Mouse (Mus musculus): Measurements from ENCODE around the gene 1600002K03Rik. TPM values are rescaled to one million over a fixed set of nuclear protein-coding genes. Genes with fewer than 3 reads are reported as not detected.
"Not testable (repeated sequence)": the region's sequence is repeated elsewhere in the genome, so short reads cannot be mapped to it uniquely, and the experiment has no call there.

The 1600002K03Rik gene
- polyA plus RNA-seq, 1 experiment = 13.1 TPM

DNA sequence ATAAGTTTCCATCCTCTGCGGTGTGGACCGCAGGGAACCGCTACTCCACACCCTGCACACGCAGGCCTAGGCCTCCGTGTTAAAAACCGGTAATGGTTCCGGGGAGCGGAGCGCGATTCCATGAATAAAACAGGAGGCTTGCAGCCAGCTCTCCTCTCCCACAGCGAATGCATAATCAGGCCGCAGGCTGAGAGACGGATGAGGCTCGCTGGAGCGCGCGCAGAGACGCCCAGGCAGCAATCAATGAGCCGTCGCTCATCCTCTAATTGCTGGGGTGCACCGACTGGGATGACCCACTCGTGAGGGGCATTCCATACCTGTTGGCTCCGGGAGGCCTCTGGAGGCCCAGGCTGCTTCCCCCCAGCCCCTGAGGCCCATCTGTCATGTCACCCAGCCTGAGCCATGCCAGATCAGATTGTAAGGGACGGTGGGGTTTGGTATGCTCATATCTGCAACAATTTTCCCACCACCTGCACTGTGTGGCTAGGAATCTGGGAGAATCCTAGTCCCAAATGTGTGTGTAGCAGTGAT is 36.2 kb downstream of the 1600002K03Rik start:
- TF ChIP-seq POLR2A (IDR thresholded peaks at IDR 0.05; ENCODE audit: extremely low read depth, insufficient read depth, low read length) (0 out of 2 replicates have a peak, but pooled peaks have one; percentile 29), CTCF (IDR thresholded peaks at IDR 0.05; ENCODE audit: extremely low read depth, insufficient read depth, low read length) (no peak)
- H3K4me1 ChIP-seq (ENCODE audit: control insufficient read depth, insufficient read depth, low read length) = 0 out of 2 replicates have a peak, but pooled peaks cover 1% of the 10 kb centered on the region
- H3K4me3 ChIP-seq (ENCODE audit: insufficient read depth, low read length) = no peak overlapping the region
- H3K27ac ChIP-seq (ENCODE audit: insufficient read depth, low read length) = 0 out of 2 replicates have a peak overlapping the region, but pooled peaks have one; percentile 9

DNA sequence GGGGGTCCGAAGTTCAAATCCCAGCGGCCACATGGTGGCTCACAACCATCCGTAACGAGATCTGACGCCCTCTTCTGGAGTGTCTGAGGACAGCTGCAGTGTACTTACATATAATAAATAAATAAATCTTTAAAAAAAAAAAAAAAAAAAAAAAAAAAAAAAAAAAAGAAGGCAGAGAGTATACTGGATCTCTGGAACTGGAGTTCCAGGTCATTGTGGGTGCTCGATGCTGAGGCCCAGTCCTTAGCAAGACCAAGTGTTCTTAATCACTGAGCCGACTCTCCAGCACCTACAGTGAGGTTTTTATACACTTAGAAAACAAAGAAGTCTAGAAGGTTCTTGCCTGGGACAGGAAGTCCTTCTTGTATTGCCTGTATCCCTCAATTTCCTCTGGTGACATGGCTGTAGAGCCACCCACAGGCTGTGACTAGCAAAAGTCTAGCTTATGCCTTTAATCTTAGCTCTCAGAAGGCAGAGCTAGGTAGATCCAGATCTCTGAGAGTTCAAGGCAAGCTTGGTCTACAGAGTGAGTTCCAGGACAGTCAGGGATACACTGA is 38.9 kb downstream of the 1600002K03Rik start:
- not testable (repeated sequence) for H3K4me3 ChIP-seq (ENCODE audit: insufficient read depth, low read length); H3K4me1 ChIP-seq (ENCODE audit: control insufficient read depth, insufficient read depth, low read length); H3K27ac ChIP-seq (ENCODE audit: insufficient read depth, low read length)

DNA sequence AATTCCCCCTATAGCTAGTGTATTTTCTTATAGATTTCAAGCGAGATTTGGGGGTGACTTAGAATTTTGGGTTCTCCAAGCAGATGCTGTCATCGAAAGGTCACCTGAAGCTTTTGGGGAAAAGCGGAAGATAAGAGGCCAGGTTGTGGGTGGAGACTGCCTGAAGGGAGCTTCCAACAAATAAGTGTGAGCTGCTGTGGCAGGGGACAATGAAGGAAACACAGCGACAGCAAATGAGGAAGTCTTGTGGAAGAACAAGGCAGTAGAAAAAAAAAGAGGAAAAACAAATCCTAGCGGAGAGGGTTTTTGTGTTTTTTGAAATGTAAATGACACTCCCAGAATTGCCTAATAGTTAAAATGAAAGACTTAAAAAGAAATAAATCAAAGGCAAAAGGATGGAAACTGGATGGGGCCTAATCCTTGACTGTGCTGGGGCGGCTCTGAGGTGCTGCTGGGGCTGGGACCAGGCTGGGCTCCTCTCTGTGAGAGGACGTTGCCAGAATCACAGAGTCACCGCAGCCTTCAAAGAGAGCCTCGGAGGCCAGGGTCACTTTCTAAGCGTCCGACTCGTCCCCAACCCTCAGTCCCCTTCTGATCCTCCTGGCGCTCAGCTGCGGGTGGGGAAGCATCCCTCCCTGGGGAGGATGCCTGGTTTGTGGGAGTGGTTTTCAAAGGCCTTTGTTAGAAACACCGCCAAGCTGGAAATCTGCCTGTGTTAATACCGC is 42.5 kb downstream of the 1600002K03Rik start:
- no peak for TF ChIP-seq POLR2A (IDR thresholded peaks at IDR 0.05; ENCODE audit: extremely low read depth, insufficient read depth, low read length)
- no peak for TF ChIP-seq CTCF (IDR thresholded peaks at IDR 0.05; ENCODE audit: extremely low read depth, insufficient read depth, low read length)
- no peaks in the 10 kb centered on the region for H3K4me1 ChIP-seq (ENCODE audit: control insufficient read depth, insufficient read depth, low read length)
- no peak overlapping the region for H3K4me3 ChIP-seq (ENCODE audit: insufficient read depth, low read length)
- no peak overlapping the region for H3K27ac ChIP-seq (ENCODE audit: insufficient read depth, low read length)

DNA sequence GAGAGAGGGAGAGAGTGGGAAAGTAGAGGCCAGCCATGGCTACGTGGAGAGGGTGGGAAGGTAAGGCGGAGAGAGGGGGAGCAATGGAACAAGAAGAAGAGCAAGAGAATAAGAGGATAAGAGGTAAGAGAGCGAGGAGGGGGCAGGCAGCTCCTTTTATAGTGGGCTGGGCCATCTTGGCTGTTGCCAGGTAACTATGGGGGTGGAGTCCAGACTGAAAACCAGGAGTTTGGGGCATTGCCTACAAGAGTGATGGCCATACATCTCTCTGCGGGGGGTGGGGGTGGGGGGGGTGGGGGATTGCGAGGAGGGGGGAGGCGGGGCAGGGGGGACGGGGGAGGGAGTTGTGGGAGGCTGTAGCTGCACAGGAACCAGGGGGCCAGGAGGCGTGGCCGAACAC is 47.9 kb downstream of the 1600002K03Rik start:
- Histone ChIP-seq H3K27ac (ENCODE audit: insufficient read depth, low read length) (no peak overlapping the region), H3K4me3 (ENCODE audit: insufficient read depth, low read length) (no peak overlapping the region), H3K4me1 (ENCODE audit: control insufficient read depth, insufficient read depth, low read length) (no peaks in the 10 kb centered on the region)
- TF ChIP-seq CTCF (IDR thresholded peaks at IDR 0.05; ENCODE audit: extremely low read depth, insufficient read depth, low read length) (no peak), POLR2A (IDR thresholded peaks at IDR 0.05; ENCODE audit: extremely low read depth, insufficient read depth, low read length) (no peak)

DNA sequence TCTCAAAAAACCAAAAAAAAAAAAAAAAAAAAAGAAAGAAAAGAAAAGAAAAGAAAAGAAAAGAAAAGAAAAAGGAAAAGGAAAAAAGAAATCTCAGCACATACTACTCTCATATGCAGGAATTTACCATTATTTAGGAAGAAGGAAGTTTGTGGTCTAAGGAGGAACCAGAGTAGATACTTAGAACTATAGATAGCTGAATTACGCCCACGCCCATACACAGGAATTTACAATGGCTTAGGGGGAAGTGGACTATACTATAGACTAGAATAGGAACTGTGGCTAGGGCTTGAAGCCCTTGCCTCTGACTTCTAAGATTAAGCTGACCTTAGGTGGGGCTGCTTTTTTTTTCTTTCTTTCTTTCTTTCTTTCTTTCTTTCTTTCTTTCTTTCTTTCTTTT is 50.4 kb downstream of the 1600002K03Rik start:
- H3K27ac ChIP-seq (ENCODE audit: insufficient read depth, low read length); H3K4me3 ChIP-seq (ENCODE audit: insufficient read depth, low read length); H3K4me1 ChIP-seq (ENCODE audit: control insufficient read depth, insufficient read depth, low read length): not testable (repeated sequence)

Other genes with a start within 250 kb of the 1600002K03Rik start
- gene Arid3a, start 245.9 kb upstream of the 1600002K03Rik start, polyA plus RNA-seq (2012; rRNA removed) = 3.1 and 3.2 TPM in 2 replicates
- gene Wdr18, start 212.8 kb upstream of the 1600002K03Rik start, polyA plus RNA-seq (2012; rRNA removed) = 60.9 and 63.2 TPM in 2 replicates
- gene Grin3b, start 202.2 kb upstream of the 1600002K03Rik start, polyA plus RNA-seq (2012; rRNA removed) = 0.21 and 0.40 TPM in 2 replicates
- gene Tmem259, start 188.6 kb upstream of the 1600002K03Rik start, polyA plus RNA-seq (2012; rRNA removed) = 168 and 183 TPM in 2 replicates
- 8.0 and 9.0 TPM in 2 replicates for gene Cnn2, start 184.4 kb upstream of the 1600002K03Rik start, polyA plus RNA-seq (2012; rRNA removed)
- 10.9 and 11.5 TPM in 2 replicates for gene Abca7, start 176.4 kb upstream of the 1600002K03Rik start, polyA plus RNA-seq (2012; rRNA removed)
- 6.6 and 7.2 TPM in 2 replicates for gene Arhgap45, start 156.3 kb upstream of the 1600002K03Rik start, polyA plus RNA-seq (2012; rRNA removed)
- 236 and 245 TPM in 2 replicates for gene Polr2e, start 133.1 kb upstream of the 1600002K03Rik start, polyA plus RNA-seq (2012; rRNA removed)
- 890 and 934 TPM in 2 replicates for gene Gpx4, start 125.8 kb upstream of the 1600002K03Rik start, polyA plus RNA-seq (2012; rRNA removed)
- gene Sbno2, start 67.4 kb upstream of the 1600002K03Rik start, polyA plus RNA-seq (2012; rRNA removed) = 22.9 and 24.4 TPM in 2 replicates
- gene Stk11, start 57.1 kb upstream of the 1600002K03Rik start, polyA plus RNA-seq (2012; rRNA removed) = 91.8 and 94.2 TPM in 2 replicates
- 620 and 641 TPM in 2 replicates for gene Atp5d, start 34.3 kb upstream of the 1600002K03Rik start, polyA plus RNA-seq (2012; rRNA removed)
- 274 and 285 TPM in 2 replicates for gene Cbarp, start 32.1 kb upstream of the 1600002K03Rik start, polyA plus RNA-seq (2012; rRNA removed)
- gene Midn, start 24.7 kb upstream of the 1600002K03Rik start, polyA plus RNA-seq (2012; rRNA removed) = 26.6 and 33.8 TPM in 2 replicates
- gene Cirbp, start 7.0 kb upstream of the 1600002K03Rik start, polyA plus RNA-seq (2012; rRNA removed) = 150 and 180 TPM in 2 replicates
- gene Efna2, start 6.5 kb downstream of the 1600002K03Rik start, polyA plus RNA-seq (2012; rRNA removed) = 7.7 and 8.5 TPM in 2 replicates
- gene Mum1, start 53.5 kb downstream of the 1600002K03Rik start, polyA plus RNA-seq (2012; rRNA removed) = 36.9 and 37.1 TPM in 2 replicates
- gene Ndufs7, start 76.2 kb downstream of the 1600002K03Rik start, polyA plus RNA-seq (2012; rRNA removed) = 417 and 424 TPM in 2 replicates
- gene Gamt, start 88.1 kb downstream of the 1600002K03Rik start, polyA plus RNA-seq (2012; rRNA removed) = 43.9 and 59.6 TPM in 2 replicates
- gene Dazap1, start 88.5 kb downstream of the 1600002K03Rik start, polyA plus RNA-seq (2012; rRNA removed) = 65.4 and 70.8 TPM in 2 replicates
- gene Rps15, start 119.5 kb downstream of the 1600002K03Rik start, polyA plus RNA-seq (2012; rRNA removed) = 2,242 and 2,263 TPM in 2 replicates
- 54.9 and 55.2 TPM in 2 replicates for gene Apc2, start 123.0 kb downstream of the 1600002K03Rik start, polyA plus RNA-seq (2012; rRNA removed)
- gene 2310011J03Rik, start 147.6 kb downstream of the 1600002K03Rik start, polyA plus RNA-seq (2012; rRNA removed) = 51.9 and 52.3 TPM in 2 replicates
- gene Pcsk4, start 156.6 kb downstream of the 1600002K03Rik start, polyA plus RNA-seq (2012; rRNA removed) = 13.1 and 13.9 TPM in 2 replicates
- 5.7 and 6.3 TPM in 2 replicates for gene Reep6, start 157.0 kb downstream of the 1600002K03Rik start, polyA plus RNA-seq (2012; rRNA removed)
- gene Adamtsl5, start 175.5 kb downstream of the 1600002K03Rik start, polyA plus RNA-seq (2012; rRNA removed) = 7.9 and 9.4 TPM in 2 replicates
- 36.3 and 40.3 TPM in 2 replicates for gene Plk5, start 183.5 kb downstream of the 1600002K03Rik start, polyA plus RNA-seq (2012; rRNA removed)
- 13.8 and 14.3 TPM in 2 replicates for gene Mex3d, start 214.7 kb downstream of the 1600002K03Rik start, polyA plus RNA-seq (2012; rRNA removed)
- gene Mbd3, start 226.6 kb downstream of the 1600002K03Rik start, polyA plus RNA-seq (2012; rRNA removed) = 186 and 210 TPM in 2 replicates
- gene Uqcr11, start 233.9 kb downstream of the 1600002K03Rik start, polyA plus RNA-seq (2012; rRNA removed) = 1,456 and 1,595 TPM in 2 replicates